Mouse (Mus musculus): ENCODE data around the gene Pkd1l2.

Pkd1l2 gene

GRCm38 (mm10) chr8:116952428-116952827 lies 129.8 kb downstream of the Pkd1l2 start:
- no peak for DNase-seq

GRCm38 (mm10) chr8:116951778-116952177 lies 130.5 kb downstream of the Pkd1l2 start:
- DNase-seq = peak; percentile 20

GRCm38 (mm10) chr8:116951369-116951768 lies 130.9 kb downstream of the Pkd1l2 start:
- peak; percentile 46 for DNase-seq

- DNase-seq = no peak
These were observed 134.7 kb downstream of the Pkd1l2 start for GRCm38 (mm10) chr8:116947589-116947988.

GRCm38 (mm10) chr8:116946851-116947250 lies 135.4 kb downstream of the Pkd1l2 start:
- no peak for DNase-seq

- peak; percentile 26 for DNase-seq
These were observed 135.9 kb downstream of the Pkd1l2 start for GRCm38 (mm10) chr8:116946268-116946838.

All from lung, postnatal 36 days (tissue).